Mouse (Mus musculus) liver, postnatal 0 days (tissue): ENCODE measurements around the gene G3bp2.

Experiments used
- CTCF ChIP-seq: sonication (generic); IDR thresholded peaks from 2 replicates; pipeline ENCODE4 v1.5.1; 2016; ENCODE audit warnings: antibody characterized with exemption, low read depth
- EP300 ChIP-seq: IDR thresholded peaks from 2 replicates; pipeline ENCODE4 v1.6.1; 2016; ENCODE audit warnings: antibody characterized with exemption, low read depth, mild to moderate bottlenecking

DNA sequence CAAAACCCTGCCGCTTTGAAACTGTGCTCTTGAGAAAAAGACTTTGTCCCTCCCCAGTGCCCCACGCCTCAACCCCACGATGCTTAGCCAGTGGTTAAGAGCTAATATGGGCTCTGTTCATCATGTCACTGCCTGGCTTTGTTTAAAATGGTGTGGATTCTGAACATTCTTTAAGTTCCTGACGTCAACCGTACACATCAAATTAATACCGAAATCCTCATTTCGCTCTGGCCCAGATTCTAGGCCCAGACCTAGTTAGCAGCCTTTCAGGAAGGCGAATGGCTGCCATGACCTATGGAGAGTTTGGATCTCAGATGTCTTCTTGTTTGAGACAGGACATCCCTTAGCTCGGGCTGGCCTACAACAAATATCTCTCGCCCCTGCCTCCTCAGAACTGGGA is 44.2 kb upstream of the G3bp2 start:
- TF ChIP-seq EP300 (no peak), CTCF (no peak)
